Mouse (Mus musculus): Measurements from ENCODE around the gene Pmpca. TPM values are rescaled to one million over a fixed set of nuclear protein-coding genes. Genes with fewer than 3 reads are reported as not detected.
"Not testable (repeated sequence)": the region's sequence is repeated elsewhere in the genome, so short reads cannot be mapped to it uniquely, and the experiment has no call there.

The Pmpca gene
- polyA plus RNA-seq, 1 experiment from 2014 or later: 113 TPM

DNA sequence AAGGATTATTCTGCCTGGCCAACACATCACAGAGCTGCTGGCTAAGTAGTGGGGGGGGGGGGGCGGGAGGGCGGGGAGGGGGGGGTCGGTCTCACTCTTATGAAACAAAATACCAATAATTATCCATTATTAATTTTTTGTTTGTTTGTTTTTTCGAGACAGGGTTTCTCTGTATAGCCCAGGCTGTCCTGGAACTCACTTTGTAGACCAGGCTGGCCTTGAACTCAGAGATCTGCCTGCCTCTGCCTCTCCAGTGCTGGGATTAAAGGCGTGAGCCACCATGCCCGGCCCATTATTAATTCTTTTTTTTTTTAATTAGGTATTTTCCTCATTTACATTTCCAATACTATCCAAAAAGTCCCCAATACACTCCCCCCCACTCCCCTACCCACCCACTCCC, 8.3 kb upstream of the Pmpca start:
- not testable (repeated sequence) for H3K9me3 ChIP-seq (replicated peaks); ATAC-seq (replicated peaks; ENCODE audit: low FRiP score); H3K4me1 ChIP-seq; H3K27me3 ChIP-seq
- H3K4me2 ChIP-seq: peak overlapping the region; percentile 95
- H3K27ac ChIP-seq: 0 out of 2 replicates have a peak overlapping the region, but pooled peaks have one; percentile 70
- peaks cover 75% of the 10 kb centered on the region for H3K36me3 ChIP-seq
- peak overlapping the region; percentile 83 for H3K9ac ChIP-seq
- H3K4me3 ChIP-seq (replicated peaks): peak overlapping the region; percentile 86
- WGBS: 50% methylated on average over 4 of the region's 6 CpGs

DNA sequence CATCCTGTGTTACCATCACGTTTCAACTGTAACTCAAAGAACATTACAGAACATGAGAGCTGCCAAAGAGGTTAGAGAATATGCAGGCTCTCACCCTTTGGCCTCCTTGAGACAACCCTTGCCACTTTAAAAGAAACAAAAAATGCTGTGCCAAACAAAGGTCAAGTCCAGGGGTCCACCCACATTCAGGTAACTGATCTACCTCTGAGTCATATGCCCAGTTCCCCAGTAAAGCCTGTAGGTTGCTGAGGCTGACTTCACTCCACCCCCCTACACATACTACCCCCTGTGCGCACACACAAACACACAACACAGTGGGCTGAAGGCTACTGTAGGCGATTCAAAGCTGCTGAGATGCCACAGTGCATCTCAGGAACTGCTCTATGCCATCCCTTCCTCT, 1.4 kb upstream of the Pmpca start:
- Histone ChIP-seq H3K9me3 (replicated peaks) (no peaks in the 10 kb centered on the region), H3K9ac (0 out of 2 replicates have a peak overlapping the region, but pooled peaks have one; percentile 95), H3K4me2 (peak overlapping the region; percentile 72), H3K27me3 (no peaks in the 10 kb centered on the region), H3K4me1 (peaks cover 21% of the 10 kb centered on the region), H3K36me3 (peaks cover 75% of the 10 kb centered on the region), H3K4me3 (replicated peaks) (peak overlapping the region; percentile 97), H3K27ac (no peak overlapping the region)
- WGBS: 84% methylated on average over 3 of the region's 3 CpGs
- ATAC-seq (replicated peaks; ENCODE audit: low FRiP score): no peak

DNA sequence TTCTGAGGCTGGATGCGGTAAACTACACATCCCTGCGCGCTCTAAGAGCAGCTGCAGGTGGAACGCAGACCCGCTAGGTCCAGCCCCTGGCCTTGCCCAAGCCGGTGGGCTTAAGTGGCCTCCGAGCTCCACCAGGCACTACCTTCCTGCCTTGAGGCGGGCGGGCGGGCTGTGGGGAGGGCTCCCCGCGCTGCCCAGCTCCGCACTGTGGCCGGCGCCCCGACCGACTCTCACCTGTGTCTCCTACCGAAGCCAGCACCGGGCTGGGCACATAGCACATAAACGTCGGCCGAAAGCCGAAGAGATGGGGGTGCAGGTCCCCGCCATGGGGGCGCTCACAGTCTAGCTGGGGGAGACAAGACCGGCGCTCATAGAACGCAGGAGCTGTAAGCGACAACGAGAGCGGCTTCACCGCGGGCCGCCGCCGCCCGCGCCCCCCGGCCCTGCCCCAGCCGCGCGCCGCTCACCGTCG, 421 bp upstream of the Pmpca start:
- H3K4me1 ChIP-seq: peaks cover 21% of the 10 kb centered on the region
- H3K9ac ChIP-seq: peak overlapping the region; percentile 95
- ATAC-seq (replicated peaks; ENCODE audit: low FRiP score): peak; percentile 68
- peak overlapping the region; percentile 72 for H3K4me2 ChIP-seq
- H3K36me3 ChIP-seq: peaks cover 75% of the 10 kb centered on the region
- H3K27ac ChIP-seq: peak overlapping the region; percentile 71
- H3K9me3 ChIP-seq (replicated peaks): no peaks in the 10 kb centered on the region
- under 1% methylated on average over 43 of the region's 45 CpGs for WGBS
- H3K4me3 ChIP-seq (replicated peaks): peak overlapping the region; percentile 97
- no peaks in the 10 kb centered on the region for H3K27me3 ChIP-seq

- H3K27me3 ChIP-seq: no peaks in the 10 kb centered on the region
- H3K9ac ChIP-seq: no peak overlapping the region
- no peak overlapping the region for H3K4me2 ChIP-seq
- H3K4me1 ChIP-seq: peaks cover 21% of the 10 kb centered on the region
- H3K36me3 ChIP-seq: peaks cover 75% of the 10 kb centered on the region
- 81% methylated on average over 3 of the region's 3 CpGs for WGBS
- no peaks in the 10 kb centered on the region for H3K9me3 ChIP-seq (replicated peaks)
- H3K27ac ChIP-seq: no peak overlapping the region
- no peak for ATAC-seq (replicated peaks; ENCODE audit: low FRiP score)
- no peak overlapping the region for H3K4me3 ChIP-seq (replicated peaks)
These were observed 1.8 kb downstream of the Pmpca start for GRCm38 (mm10) chr2:26390954-26391353.

- Histone ChIP-seq H3K4me3 (replicated peaks) (no peak overlapping the region), H3K9ac (no peak overlapping the region), H3K27me3 (no peaks in the 10 kb centered on the region), H3K4me2 (no peak overlapping the region), H3K9me3 (replicated peaks) (no peaks in the 10 kb centered on the region), H3K4me1 (peaks cover 21% of the 10 kb centered on the region), H3K27ac (no peak overlapping the region), H3K36me3 (peaks cover 75% of the 10 kb centered on the region)
- 89% methylated on average over 6 of the region's 6 CpGs for WGBS
- ATAC-seq (replicated peaks; ENCODE audit: low FRiP score): no peak
These were observed 2.5 kb downstream of the Pmpca start for GRCm38 (mm10) chr2:26391617-26392016.

DNA sequence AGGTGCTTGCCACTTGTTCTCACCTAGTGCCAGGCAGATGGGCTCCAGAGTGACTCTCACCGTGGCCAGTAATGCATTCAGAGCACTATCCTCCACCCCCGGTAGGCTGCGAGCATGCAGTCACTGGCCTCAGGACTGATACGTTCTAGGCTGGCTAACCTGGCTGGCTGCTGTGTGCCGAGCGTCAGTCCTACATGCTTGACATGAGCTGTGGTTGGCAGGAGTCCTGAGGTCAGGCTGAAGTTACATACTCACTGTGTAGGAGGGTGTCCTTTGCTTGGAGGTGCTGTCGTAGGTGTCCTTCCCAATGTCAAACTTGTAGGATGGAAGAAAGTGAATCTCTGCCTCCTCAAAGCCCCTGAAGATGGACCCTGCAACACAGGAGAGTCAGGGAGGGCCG, 9.8 kb downstream of the Pmpca start:
- Histone ChIP-seq H3K4me1 (peaks cover 7% of the 10 kb centered on the region; the same call in 1 of the 2 replicates), H3K4me2 (no peak overlapping the region), H3K27me3 (no peaks in the 10 kb centered on the region), H3K9me3 (replicated peaks) (no peaks in the 10 kb centered on the region), H3K9ac (no peak overlapping the region), H3K36me3 (peaks cover 85% of the 10 kb centered on the region), H3K27ac (no peak overlapping the region), H3K4me3 (replicated peaks) (no peak overlapping the region)
- 83% methylated on average over 8 of the region's 8 CpGs for WGBS
- ATAC-seq (replicated peaks; ENCODE audit: low FRiP score): no peak

- H3K4me3 ChIP-seq (replicated peaks): no peak overlapping the region
- ATAC-seq (replicated peaks; ENCODE audit: low FRiP score): no peak
- WGBS: 76% methylated on average over 5 of the region's 5 CpGs
- H3K27me3 ChIP-seq: no peaks in the 10 kb centered on the region
- H3K4me1 ChIP-seq: peaks cover 7% of the 10 kb centered on the region; the same call in 1 of the 2 replicates
- no peak overlapping the region for H3K9ac ChIP-seq
- peaks cover 78% of the 10 kb centered on the region for H3K36me3 ChIP-seq
- H3K4me2 ChIP-seq: no peak overlapping the region
- no peak overlapping the region for H3K27ac ChIP-seq
- no peaks in the 10 kb centered on the region for H3K9me3 ChIP-seq (replicated peaks)
These were observed 10.5 kb downstream of the Pmpca start for GRCm38 (mm10) chr2:26399647-26400046.

GRCm38 (mm10) chr2:26400296-26400695, 11.2 kb downstream of the Pmpca start:
- no peak for ATAC-seq (replicated peaks; ENCODE audit: low FRiP score)
- Histone ChIP-seq H3K4me1 (peaks cover 7% of the 10 kb centered on the region), H3K4me3 (replicated peaks) (no peak overlapping the region), H3K9ac (no peak overlapping the region), H3K4me2 (no peak overlapping the region), H3K27ac (no peak overlapping the region), H3K36me3 (peaks cover 76% of the 10 kb centered on the region), H3K9me3 (replicated peaks) (no peaks in the 10 kb centered on the region), H3K27me3 (no peaks in the 10 kb centered on the region)
- WGBS: 88% methylated on average over 5 of the region's 5 CpGs

GRCm38 (mm10) chr2:26401023-26401422, 11.9 kb downstream of the Pmpca start:
- Histone ChIP-seq H3K9me3 (replicated peaks) (no peaks in the 10 kb centered on the region), H3K4me1 (peaks cover 14% of the 10 kb centered on the region), H3K36me3 (peaks cover 75% of the 10 kb centered on the region), H3K4me2 (no peak overlapping the region), H3K9ac (no peak overlapping the region), H3K27me3 (no peaks in the 10 kb centered on the region), H3K27ac (no peak overlapping the region), H3K4me3 (replicated peaks) (no peak overlapping the region)
- ATAC-seq (replicated peaks; ENCODE audit: low FRiP score): no peak
- 88% methylated on average over 4 of the region's 4 CpGs for WGBS

GRCm38 (mm10) chr2:26402265-26402664, 13.1 kb downstream of the Pmpca start:
- Histone ChIP-seq H3K9me3 (replicated peaks) (no peaks in the 10 kb centered on the region), H3K4me2 (no peak overlapping the region), H3K36me3 (peaks cover 72% of the 10 kb centered on the region), H3K4me3 (replicated peaks) (no peak overlapping the region), H3K27ac (no peak overlapping the region), H3K4me1 (peaks cover 27% of the 10 kb centered on the region), H3K27me3 (no peaks in the 10 kb centered on the region), H3K9ac (no peak overlapping the region)
- 83% methylated on average over 1 of the region's 1 CpGs for WGBS
- ATAC-seq (replicated peaks; ENCODE audit: low FRiP score): no peak

GRCm38 (mm10) chr2:26403306-26403705, 14.2 kb downstream of the Pmpca start:
- H3K27ac ChIP-seq: no peak overlapping the region
- no peak overlapping the region for H3K4me3 ChIP-seq (replicated peaks)
- peaks cover 37% of the 10 kb centered on the region for H3K4me1 ChIP-seq
- no peaks in the 10 kb centered on the region for H3K27me3 ChIP-seq
- H3K9me3 ChIP-seq (replicated peaks): no peaks in the 10 kb centered on the region
- no peak overlapping the region for H3K4me2 ChIP-seq
- ATAC-seq (replicated peaks; ENCODE audit: low FRiP score): no peak
- H3K36me3 ChIP-seq: peaks cover 62% of the 10 kb centered on the region
- H3K9ac ChIP-seq: no peak overlapping the region
- WGBS: 66% methylated on average over 8 of the region's 8 CpGs

DNA sequence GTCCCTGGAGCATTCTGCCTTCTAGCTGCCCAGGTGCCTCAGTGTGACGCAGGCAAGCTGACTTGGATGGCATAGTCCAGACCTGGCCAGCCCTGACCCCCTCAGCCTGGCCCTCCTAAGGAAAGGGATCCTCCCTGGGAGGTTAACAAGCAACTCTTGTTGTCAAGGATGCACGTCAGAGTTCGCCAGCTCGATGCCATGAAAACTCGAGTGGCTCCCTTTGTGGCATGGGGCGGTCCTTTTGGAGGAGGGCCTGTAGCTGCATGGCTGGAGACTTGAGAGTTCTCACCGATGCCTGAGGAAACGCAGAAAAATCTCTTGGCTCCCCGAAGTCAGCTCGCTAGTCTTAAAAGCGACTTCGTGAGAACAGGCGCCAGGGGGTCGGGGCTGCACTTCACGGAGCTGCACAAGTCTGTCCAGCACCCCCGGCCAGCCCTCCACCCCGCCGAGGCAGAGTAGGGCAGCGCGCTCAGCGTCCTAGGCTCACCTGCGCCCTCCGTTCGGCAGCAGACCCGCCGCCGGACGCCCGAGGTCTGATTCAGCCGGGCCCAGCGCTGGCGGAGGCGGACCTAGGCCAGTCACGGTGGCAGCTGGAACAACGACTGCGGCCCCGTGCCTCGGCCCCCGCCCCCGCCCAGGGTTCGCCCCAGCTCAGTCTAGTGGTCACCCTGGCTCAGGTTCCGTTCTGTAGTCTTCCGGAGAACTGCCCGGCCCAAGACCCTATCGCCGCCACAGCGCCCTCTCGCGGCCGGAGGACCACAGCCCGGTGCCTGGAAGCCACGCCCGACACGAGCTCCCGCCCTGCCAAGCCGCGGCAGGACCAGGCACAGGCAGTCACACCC, 19.6 kb downstream of the Pmpca start, which contains the start of gene Inpp5e:
Inpp5e (minus strand) TSS at position 689 of the 842 bp plus-strand sequence.
- H3K9me3 ChIP-seq (replicated peaks): no peaks in the 10 kb centered on the region
- H3K27me3 ChIP-seq: no peaks in the 10 kb centered on the region
- peak within 1 kb of the TSS; percentile 98 for H3K4me3 ChIP-seq (replicated peaks)
- ATAC-seq (replicated peaks; ENCODE audit: low FRiP score): peak; percentile 97
- H3K27ac ChIP-seq: peak within 1 kb of the TSS; percentile 89
- H3K36me3 ChIP-seq: peaks cover 59% of the 10 kb centered on the region
- peak within 1 kb of the TSS; percentile 98 for H3K9ac ChIP-seq
- peaks cover 38% of the 10 kb centered on the region for H3K4me1 ChIP-seq
- WGBS: under 1% methylated on average over 53 of the region's 57 CpGs
- H3K4me2 ChIP-seq: peak within 1 kb of the TSS; percentile 94

All from kidney, embryonic 15.5 days (tissue).